Mouse (Mus musculus) lung, postnatal 0 days (tissue): ENCODE results near the gene Flad1. TPM values are rescaled to one million over a fixed set of nuclear protein-coding genes. Genes with fewer than 3 reads are reported as not detected.
A peak's percentile ranks its signal among the peaks of the same experiment; 100 is the strongest.

ENCODE experiments used
- ATAC-seq: fragments of 200-750 bp; cut with Nextera tagmentation; 2 replicates; pipeline ENCODE4 v1.8.0; 2017; ENCODE audit warnings: moderate library complexity
- DNase-seq: peaks from one replicate; pipeline ENCODE4 v3.0.0-alpha.2; 2016; ENCODE audit warnings: low spot score
- H3K27ac ChIP-seq: fragments of 300-500 bp; sonication (generic); 2 replicates; pipeline ENCODE4 v1.5.1; 2014; ENCODE audit warnings: antibody characterized with exemption, mild to moderate bottlenecking, low read length, mixed read lengths
- H3K27me3 ChIP-seq: fragments of 300-500 bp; sonication (generic); replicated peaks from 2 replicates; pipeline ENCODE4 v1.6.1; 2014; ENCODE audit warnings: low read length, mixed read lengths; ENCODE audit not compliant: insufficient read depth
- H3K36me3 ChIP-seq: fragments of 300-500 bp; sonication (generic); 2 replicates; pipeline ENCODE4 v1.6.1; 2014; ENCODE audit warnings: low read length, mixed read lengths; ENCODE audit not compliant: insufficient read depth
- H3K4me1 ChIP-seq: fragments of 300-500 bp; sonication (generic); 2 replicates; pipeline ENCODE4 v1.6.1; 2014; ENCODE audit warnings: antibody characterized with exemption, low read depth, low read length, mixed read lengths; ENCODE audit not compliant: insufficient read depth
- H3K4me2 ChIP-seq: fragments of 300-500 bp; sonication (generic); replicated peaks from 2 replicates; pipeline ENCODE4 v1.6.1; 2014; ENCODE audit warnings: low read depth, mild to moderate bottlenecking, low read length, moderate library complexity, mixed read lengths
- H3K4me3 ChIP-seq: fragments of 300-500 bp; sonication (generic); 2 replicates; pipeline ENCODE4 v1.5.1; 2014; ENCODE audit warnings: low read depth, low read length
- H3K9ac ChIP-seq: fragments of 300-500 bp; sonication (generic); replicated peaks from 2 replicates; pipeline ENCODE4 v1.6.1; 2014; ENCODE audit warnings: low read depth, mild to moderate bottlenecking
- H3K9me3 ChIP-seq: fragments of 300-500 bp; sonication (generic); 2 replicates; pipeline ENCODE4 v1.6.1; 2016; ENCODE audit warnings: low read length, mixed read lengths
- CTCF ChIP-seq: IDR thresholded peaks from 2 replicates; pipeline ENCODE4 v1.5.1; 2016; ENCODE audit warnings: antibody characterized with exemption, mild to moderate bottlenecking
- EP300 ChIP-seq: IDR thresholded peaks from 2 replicates; pipeline ENCODE4 v1.6.1; 2016; ENCODE audit warnings: antibody characterized with exemption, mild to moderate bottlenecking, control low read depth
- WGBS: fragments of 180-500 bp; shearing (Covaris S2); extraction: QIAGEN DNeasy Blood & Tissue Kit; methylation state at CpG from one replicate; pipeline ENCODE4 v1.1.7; 2014; 5-methylcytosine and 5-hydroxymethylcytosine counted together
- polyA plus RNA-seq: library from polyadenylated mRNA; unstranded; fragments of >200 nt; fragmentation: Nextera tagmentation; extraction: Ambion mirVana; gene quantifications from 2 replicates; pipeline ENCODE4 v1.2.1, GENCODE M21; 2015

The Flad1 gene
- polyA plus RNA-seq, 1 experiment from 2014 or later: 17.9 TPM

- no peak overlapping the region for H3K9ac ChIP-seq
- H3K4me3 ChIP-seq: no peak overlapping the region
- H3K9me3 ChIP-seq: no peaks in the 10 kb centered on the region
- no peaks in the 10 kb centered on the region for H3K36me3 ChIP-seq
- ATAC-seq (peak; percentile 63), DNase-seq (peak; percentile 60)
- TF ChIP-seq EP300: peak; percentile 55; the same call in 1 of the 2 replicates
- TF ChIP-seq CTCF: no peak
- H3K27ac ChIP-seq: no peak overlapping the region
- 42% methylated on average over 6 of the region's 6 CpGs for WGBS
- no peak overlapping the region for H3K4me2 ChIP-seq
- no peaks in the 10 kb centered on the region for H3K27me3 ChIP-seq
- H3K4me1 ChIP-seq: no peaks in the 10 kb centered on the region
These were observed 52.0 kb downstream of the Flad1 start for GRCm38 (mm10) chr3:89359630-89360029.

DNA sequence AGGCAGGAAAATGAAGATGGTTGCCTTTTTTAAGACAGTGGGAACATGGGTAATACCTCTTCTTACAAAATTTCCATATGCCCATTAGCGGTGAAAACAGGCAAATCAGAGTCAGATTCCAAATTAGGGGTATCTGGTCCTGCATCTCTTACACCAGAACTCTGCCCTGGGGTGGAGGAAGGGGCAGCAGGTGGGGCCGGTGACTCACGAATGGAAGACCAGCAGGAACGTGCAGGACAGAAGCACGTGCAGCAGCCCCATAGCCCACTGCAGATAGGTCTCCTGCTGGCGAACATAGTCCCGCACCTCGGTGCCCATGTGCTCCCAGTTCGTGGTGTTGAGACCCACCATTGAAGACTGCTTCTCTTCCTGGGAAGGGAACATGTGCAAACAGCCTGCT lies 55.6 kb downstream of the Flad1 start:
- WGBS: 62% methylated on average over 9 of the region's 9 CpGs
- TF ChIP-seq CTCF: no peak
- no peak for TF ChIP-seq EP300
- H3K9me3 ChIP-seq: no peaks in the 10 kb centered on the region
- no peaks in the 10 kb centered on the region for H3K36me3 ChIP-seq
- H3K4me3 ChIP-seq: no peak overlapping the region
- no peak overlapping the region for H3K4me2 ChIP-seq
- no peak overlapping the region for H3K27ac ChIP-seq
- no peaks in the 10 kb centered on the region for H3K27me3 ChIP-seq
- DNase-seq: no peak
- ATAC-seq: no peak
- no peaks in the 10 kb centered on the region for H3K4me1 ChIP-seq
- no peak overlapping the region for H3K9ac ChIP-seq

DNA sequence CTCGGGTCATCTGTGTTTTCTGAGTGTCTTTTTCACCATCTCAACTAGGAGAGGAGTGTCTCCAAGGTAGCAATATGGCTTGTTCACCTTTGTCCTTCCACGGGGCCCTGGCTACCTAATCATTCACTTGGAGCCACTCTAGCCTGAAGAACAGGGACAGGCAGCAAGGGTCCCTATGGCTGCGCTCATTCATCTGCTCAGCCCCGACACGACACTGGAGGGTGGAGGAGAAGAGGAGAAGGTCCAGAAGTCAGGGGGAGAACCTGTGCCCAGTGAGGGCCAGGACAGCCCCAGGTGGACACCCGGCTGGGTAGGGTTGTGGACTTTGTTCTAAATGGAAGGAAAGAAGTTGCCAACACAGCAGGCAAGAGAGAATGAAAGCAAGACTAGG lies 56.2 kb downstream of the Flad1 start:
- Histone ChIP-seq H3K9ac (no peak overlapping the region), H3K27ac (no peak overlapping the region), H3K27me3 (no peaks in the 10 kb centered on the region), H3K9me3 (no peaks in the 10 kb centered on the region), H3K36me3 (no peaks in the 10 kb centered on the region), H3K4me3 (no peak overlapping the region), H3K4me2 (no peak overlapping the region), H3K4me1 (no peaks in the 10 kb centered on the region)
- no peak for ATAC-seq
- no peak for DNase-seq
- TF ChIP-seq EP300: no peak
- 70% methylated on average over 6 of the region's 6 CpGs for WGBS

GRCm38 (mm10) chr3:89354816-89355511 lies 56.7 kb downstream of the Flad1 start:
- ATAC-seq (peak; percentile 85), DNase-seq (peak; percentile 94)
- Histone ChIP-seq H3K4me3 (no peak overlapping the region), H3K36me3 (no peaks in the 10 kb centered on the region), H3K9me3 (no peaks in the 10 kb centered on the region), H3K4me2 (no peak overlapping the region), H3K27me3 (no peaks in the 10 kb centered on the region), H3K4me1 (no peaks in the 10 kb centered on the region), H3K9ac (no peak overlapping the region), H3K27ac (no peak overlapping the region)
- TF ChIP-seq CTCF (peak; percentile 95), EP300 (peak; percentile 81)
- WGBS: 12% methylated on average over 5 of the region's 5 CpGs

DNA sequence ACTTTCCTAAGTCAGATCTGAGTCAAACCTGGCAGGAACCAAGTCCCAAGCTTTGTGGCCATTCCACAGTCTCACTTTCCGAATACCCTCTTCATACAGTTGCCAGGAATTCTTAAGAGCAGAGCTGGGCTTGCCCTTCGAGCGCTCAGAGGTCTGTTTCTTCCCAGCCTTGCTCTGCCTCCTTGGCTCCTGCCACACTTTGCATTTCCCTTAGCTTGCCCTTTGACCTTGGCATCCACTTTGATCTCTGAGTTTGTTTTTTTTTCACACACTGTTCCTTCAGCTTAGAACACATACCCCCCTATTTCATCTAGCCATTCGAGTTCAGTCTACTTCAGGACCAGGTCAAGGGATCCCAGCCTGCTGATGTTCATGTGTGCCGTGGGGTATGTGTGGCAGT lies 60.4 kb downstream of the Flad1 start:
- Histone ChIP-seq H3K27me3 (no peaks in the 10 kb centered on the region), H3K36me3 (no peaks in the 10 kb centered on the region), H3K4me3 (no peak overlapping the region), H3K9me3 (no peaks in the 10 kb centered on the region), H3K27ac (no peak overlapping the region), H3K4me1 (no peaks in the 10 kb centered on the region), H3K9ac (no peak overlapping the region), H3K4me2 (no peak overlapping the region)
- DNase-seq: no peak
- no peak for ATAC-seq
- 52% methylated on average over 5 of the region's 5 CpGs for WGBS
- TF ChIP-seq CTCF (no peak), EP300 (no peak)

Other genes with a start within 250 kb of the Flad1 start
- 16.2 and 17.7 TPM in 2 replicates for gene Clk2, start 247.1 kb downstream of the Flad1 start, polyA plus RNA-seq
- 89.6 and 94.2 TPM in 2 replicates for gene Scamp3, start 234.4 kb downstream of the Flad1 start, polyA plus RNA-seq
- 6.6 and 8.4 TPM in 2 replicates for gene Fam189b, start 228.7 kb downstream of the Flad1 start, polyA plus RNA-seq
- 44.4 and 46.5 TPM in 2 replicates for gene Gba, start 208.9 kb downstream of the Flad1 start, polyA plus RNA-seq
- 77.3 and 77.7 TPM in 2 replicates for gene Thbs3, start 196.7 kb downstream of the Flad1 start, polyA plus RNA-seq
- 99.3 and 116 TPM in 2 replicates for gene Mtx1, start 184.8 kb downstream of the Flad1 start, polyA plus RNA-seq
- gene Muc1, start 182.8 kb downstream of the Flad1 start, polyA plus RNA-seq: 300 and 307 TPM in 2 replicates
- gene Krtcap2, start 165.9 kb downstream of the Flad1 start, polyA plus RNA-seq: 282 and 309 TPM in 2 replicates
- gene Trim46, start 165.6 kb downstream of the Flad1 start, polyA plus RNA-seq: 1.8 and 2.1 TPM in 2 replicates
- gene Dpm3, start 152.5 kb downstream of the Flad1 start, polyA plus RNA-seq: 125 and 136 TPM in 2 replicates
- gene Slc50a1, start 141.3 kb downstream of the Flad1 start, polyA plus RNA-seq: 95.7 and 96.4 TPM in 2 replicates
- gene Efna1, start 130.7 kb downstream of the Flad1 start, polyA plus RNA-seq: 174 and 188 TPM in 2 replicates
- 4.4 and 6.7 TPM in 2 replicates for gene Efna3, start 88.9 kb downstream of the Flad1 start, polyA plus RNA-seq
- gene Efna4, start 73.8 kb downstream of the Flad1 start, polyA plus RNA-seq: 9.7 and 10.3 TPM in 2 replicates
- 133 and 177 TPM in 2 replicates for gene Adam15, start 61.9 kb downstream of the Flad1 start, polyA plus RNA-seq
- 0.16 and 0.25 TPM in 2 replicates for gene Dcst2, start 49.9 kb downstream of the Flad1 start, polyA plus RNA-seq
- 0.11 and 0.38 TPM in 2 replicates for gene Dcst1, start 46.6 kb downstream of the Flad1 start, polyA plus RNA-seq
- 6.4 and 7.3 TPM in 2 replicates for gene Zbtb7b, start 17.1 kb downstream of the Flad1 start, polyA plus RNA-seq
- gene Lenep, start 9.1 kb downstream of the Flad1 start, polyA plus RNA-seq: not detected in 2 replicates
- gene Cks1b, start 6.5 kb upstream of the Flad1 start, polyA plus RNA-seq: 75.5 and 83.0 TPM in 2 replicates
- gene Shc1, start 6.6 kb upstream of the Flad1 start, polyA plus RNA-seq: 52.6 and 55.7 TPM in 2 replicates
- gene Pygo2, start 18.3 kb upstream of the Flad1 start, polyA plus RNA-seq: 19.4 and 20.7 TPM in 2 replicates
- gene Pbxip1, start 24.8 kb upstream of the Flad1 start, polyA plus RNA-seq: 55.9 and 63.0 TPM in 2 replicates
- gene Pmvk, start 42.7 kb upstream of the Flad1 start, polyA plus RNA-seq: 53.5 and 96.6 TPM in 2 replicates
- gene Kcnn3, start 108.3 kb upstream of the Flad1 start, polyA plus RNA-seq: 1.00 and 1.0 TPM in 2 replicates